Mouse (Mus musculus): ENCODE measurements around the gene Trio.

Gene Trio

GRCm38 (mm10) chr15:27886992-27887391 is 138.7 kb downstream of the Trio start:
- CTCF ChIA-PET, result interaction anchor here in 2 of 4 experiments (0.5 to 3.4 kb wide), 5 partner anchors 18 to 295 kb away, joined by 3 to 14 read pairs (median 8); no protein-coding TSS in a partner anchor
- POLR2A ChIA-PET, result interaction anchor here in 1 of 4 experiments (0.7 kb wide), 1 partner anchor 19 kb away, joined by 3 read pairs; no protein-coding TSS in a partner anchor

DNA sequence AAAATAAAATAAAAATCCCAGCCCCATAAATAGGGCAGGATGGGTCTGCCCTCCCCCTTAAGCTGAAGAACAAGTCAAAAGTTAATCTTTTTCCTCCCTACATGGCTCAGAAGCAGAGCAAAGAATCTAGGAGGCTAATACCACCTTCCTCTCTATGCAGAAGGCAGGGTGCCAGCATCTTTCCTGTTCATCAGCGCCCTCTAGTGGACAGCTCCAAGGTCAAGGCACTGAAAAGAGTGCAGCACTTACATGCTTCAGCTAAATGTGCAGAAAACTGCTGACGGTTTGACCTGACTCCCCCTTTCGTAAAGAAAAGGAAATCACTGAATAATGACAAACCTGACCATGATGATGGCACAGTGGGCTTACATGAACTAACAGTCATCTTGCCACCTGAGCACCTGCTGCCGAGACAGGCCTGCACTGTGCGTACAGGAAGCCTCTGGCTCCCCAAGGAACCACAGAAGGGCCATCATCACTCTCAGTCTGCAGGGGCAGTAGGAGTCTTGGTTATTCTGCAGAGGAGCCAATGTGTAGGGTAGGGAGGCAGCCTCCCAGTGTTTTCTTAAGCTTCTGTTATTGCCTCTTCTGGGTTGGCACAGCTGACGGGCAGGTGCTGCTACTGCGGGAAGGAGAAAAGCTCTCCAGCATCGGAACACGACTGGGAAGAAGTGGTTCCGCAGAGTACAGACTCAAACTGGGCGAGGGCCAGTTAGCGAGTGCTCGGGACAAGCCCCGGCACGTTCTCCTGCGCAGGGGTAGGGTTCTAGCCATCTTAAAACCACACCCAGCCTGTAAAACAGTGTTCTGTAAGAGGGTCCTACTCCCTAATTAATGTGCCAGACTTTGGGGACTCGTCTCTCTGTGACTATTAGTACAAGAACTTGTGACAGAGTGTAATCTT is 141.0 kb downstream of the Trio start:
- ChIA-PET CTCF (interaction anchor here (0.5 to 2.3 kb wide), 24 partner anchors 9 to 329 kb away, joined by 3 to 14 read pairs (median 3); partner anchors contain the start of gene Otulinl (in 1 of the 4)), POLR2A (interaction anchor here in 2 of 4 experiments (1.0 to 1.1 kb wide), 3 partner anchors 30 to 110 kb away, joined by 3 to 4 read pairs (median 3); no protein-coding TSS in a partner anchor)

DNA sequence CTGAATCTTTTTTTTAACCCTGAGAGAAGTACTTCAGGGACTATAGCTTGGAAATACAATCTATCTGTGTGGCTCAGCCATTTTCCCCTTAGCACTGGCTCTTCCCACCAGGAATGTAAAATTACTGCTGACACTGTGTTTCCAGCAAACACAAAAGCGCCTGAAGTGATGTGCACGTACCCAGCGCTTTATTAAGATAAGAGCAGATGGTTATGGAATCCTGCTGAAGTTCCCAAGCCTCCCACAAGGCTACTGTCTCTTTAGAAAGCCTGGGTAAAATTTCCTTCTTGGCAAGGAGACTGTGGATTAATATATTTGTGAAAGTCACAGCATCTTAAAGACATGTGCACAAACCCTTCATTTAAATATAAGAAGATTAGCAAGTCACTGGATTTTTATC is 141.8 kb downstream of the Trio start:
- ChIA-PET CTCF (interaction anchor here (0.7 to 2.3 kb wide), 17 partner anchors 8 to 330 kb away, joined by 3 to 14 read pairs (median 3); no protein-coding TSS in a partner anchor), POLR2A (interaction anchor here in 1 of 4 experiments (1.0 to 1.1 kb wide), 2 partner anchors 29 to 60 kb away, joined by 3 read pairs; no protein-coding TSS in a partner anchor)

GRCm38 (mm10) chr15:27882898-27883297 is 142.8 kb downstream of the Trio start:
- ChIA-PET CTCF (interaction anchor here in 3 of 4 experiments (0.6 to 2.3 kb wide), 3 partner anchors 22 to 528 kb away, joined by 3 to 14 read pairs (median 3); no protein-coding TSS in a partner anchor), POLR2A (interaction anchor here in 1 of 4 experiments (0.6 kb wide), 1 partner anchor 153 kb away, joined by 4 read pairs; no protein-coding TSS in a partner anchor)

- POLR2A ChIA-PET, result no interaction called here
- CTCF ChIA-PET, result interaction anchor here in 1 of 4 experiments (1.5 kb wide), 1 partner anchor 304 kb away, joined by 3 read pairs; no protein-coding TSS in a partner anchor
Observed at GRCm38 (mm10) chr15:27877831-27878230, 147.8 kb downstream of the Trio start.

DNA sequence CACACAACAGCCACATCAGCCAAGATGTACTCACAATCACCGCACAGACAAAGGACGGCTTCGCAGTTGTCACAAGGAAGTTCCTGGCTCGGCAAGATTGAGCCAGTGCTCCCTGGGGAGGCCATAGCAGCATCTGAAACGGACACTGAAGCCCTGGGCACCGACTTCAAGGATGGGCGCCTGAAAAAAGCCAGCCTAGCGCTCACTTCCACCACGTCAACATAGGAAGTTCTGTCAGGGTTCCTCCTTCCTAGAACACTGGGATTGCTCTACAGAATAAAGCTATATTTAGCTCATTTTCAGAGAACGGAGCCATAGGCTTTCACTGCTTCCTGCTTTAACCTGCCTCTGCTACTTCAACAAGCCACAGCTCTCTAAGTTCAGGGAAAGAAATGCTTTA is 149.3 kb downstream of the Trio start:
- POLR2A ChIA-PET, result interaction anchor here in 1 of 4 experiments (0.9 kb wide), 1 partner anchor 78 kb away, joined by 3 read pairs; no protein-coding TSS in a partner anchor
- CTCF ChIA-PET, result interaction anchor here in 2 of 4 experiments (0.9 to 1.3 kb wide), 3 partner anchors 8 to 16 kb away, joined by 3 to 4 read pairs (median 4); no protein-coding TSS in a partner anchor

DNA sequence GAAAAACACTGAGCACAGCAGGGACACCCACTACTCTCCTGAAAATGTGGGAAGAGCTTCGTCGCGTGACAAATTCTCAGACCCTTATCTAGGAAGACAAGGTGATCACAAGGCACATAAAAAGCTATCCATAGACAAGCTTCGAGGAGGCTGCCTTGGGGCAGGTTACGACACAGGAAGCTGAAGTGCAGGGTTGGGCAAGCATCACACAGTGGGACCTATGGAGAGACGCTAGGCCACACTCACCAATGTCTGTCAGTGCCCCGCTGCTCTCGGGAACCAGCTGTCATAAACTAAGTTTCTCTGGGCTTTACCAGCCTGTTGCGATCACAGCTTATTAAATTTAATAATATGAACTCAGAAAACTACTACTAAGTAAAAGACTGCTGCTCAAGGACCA is 149.9 kb downstream of the Trio start:
- POLR2A ChIA-PET, result no interaction called here
- CTCF ChIA-PET, result interaction anchor here in 3 of 4 experiments (0.9 to 1.3 kb wide), 4 partner anchors 9 to 16 kb away, joined by 3 to 4 read pairs (median 4); no protein-coding TSS in a partner anchor

- ChIA-PET POLR2A (no interaction called here), CTCF (interaction anchor here in 3 of 4 experiments (0.6 to 1.4 kb wide), 3 partner anchors 10 to 308 kb away, joined by 3 to 6 read pairs (median 3); no protein-coding TSS in a partner anchor)
Observed at GRCm38 (mm10) chr15:27873747-27874320, 151.8 kb downstream of the Trio start.

- CTCF ChIA-PET, result interaction anchor here in 1 of 4 experiments (1.3 kb wide), 1 partner anchor 16 kb away, joined by 3 read pairs; no protein-coding TSS in a partner anchor
- POLR2A ChIA-PET, result interaction anchor here in 1 of 4 experiments (0.6 kb wide), 1 partner anchor 566 kb away, joined by 9 read pairs; no protein-coding TSS in a partner anchor
Observed at GRCm38 (mm10) chr15:27872286-27872685, 153.4 kb downstream of the Trio start.

GRCm38 (mm10) chr15:27871708-27872107 is 153.9 kb downstream of the Trio start:
- ChIA-PET POLR2A (interaction anchor here in 1 of 4 experiments (0.6 kb wide), 1 partner anchor 47 kb away, joined by 6 read pairs; no protein-coding TSS in a partner anchor), CTCF (interaction anchor here in 1 of 4 experiments (1.3 kb wide), 1 partner anchor 16 kb away, joined by 3 read pairs; no protein-coding TSS in a partner anchor)

DNA sequence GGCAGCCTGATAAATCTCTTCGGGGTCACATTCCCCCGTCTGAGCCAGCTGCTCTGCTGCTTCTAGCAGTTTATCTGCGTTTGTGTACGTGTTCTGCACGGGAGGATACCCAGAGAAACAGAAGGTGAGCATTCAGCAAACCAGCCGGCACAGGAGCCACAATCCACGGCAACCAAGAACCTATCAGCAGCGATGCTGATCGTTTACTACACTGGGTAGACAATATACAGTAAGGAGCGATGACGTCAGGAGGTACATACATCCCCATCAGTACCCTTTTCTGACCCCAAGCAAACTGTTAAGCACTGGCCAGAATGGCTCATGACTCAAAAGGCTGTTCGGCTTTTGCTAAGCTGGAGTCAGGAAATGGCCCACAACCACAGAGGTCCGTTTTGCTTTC is 154.4 kb downstream of the Trio start:
- POLR2A ChIA-PET, result interaction anchor here in 1 of 4 experiments (0.6 kb wide), 1 partner anchor 48 kb away, joined by 6 read pairs; no protein-coding TSS in a partner anchor
- CTCF ChIA-PET, result no interaction called here

GRCm38 (mm10) chr15:27869001-27869400 is 156.6 kb downstream of the Trio start:
- POLR2A ChIA-PET, result no interaction called here

DNA sequence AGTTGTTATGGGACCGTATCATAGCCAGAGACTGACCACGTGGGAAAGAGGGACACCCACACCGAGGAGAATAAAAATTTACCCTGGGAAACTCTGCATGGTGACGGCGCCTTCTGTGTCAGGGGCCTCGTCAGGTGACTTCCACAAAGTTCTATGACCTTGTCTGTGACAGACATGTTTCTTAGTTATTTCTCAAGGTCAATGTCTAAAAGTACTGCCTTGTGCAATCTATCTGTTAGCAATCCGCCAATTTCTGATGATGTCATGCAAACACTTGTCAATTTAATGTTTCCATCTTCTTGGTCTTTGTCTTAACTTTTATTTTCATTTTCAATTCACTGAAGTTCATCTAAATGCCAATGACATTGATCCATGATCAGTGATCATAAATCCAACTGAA is 157.8 kb downstream of the Trio start:
- ChIA-PET POLR2A (no interaction called here), CTCF (no interaction called here)

More at GRCm38 (mm10) chr15:27869001-27869400, 156.6 kb downstream of the Trio start:
- CTCF ChIA-PET, result no interaction called here

GRCm38 (mm10) chr15:27866471-27866870 is 159.2 kb downstream of the Trio start:
- CTCF ChIA-PET, result no interaction called here

DNA sequence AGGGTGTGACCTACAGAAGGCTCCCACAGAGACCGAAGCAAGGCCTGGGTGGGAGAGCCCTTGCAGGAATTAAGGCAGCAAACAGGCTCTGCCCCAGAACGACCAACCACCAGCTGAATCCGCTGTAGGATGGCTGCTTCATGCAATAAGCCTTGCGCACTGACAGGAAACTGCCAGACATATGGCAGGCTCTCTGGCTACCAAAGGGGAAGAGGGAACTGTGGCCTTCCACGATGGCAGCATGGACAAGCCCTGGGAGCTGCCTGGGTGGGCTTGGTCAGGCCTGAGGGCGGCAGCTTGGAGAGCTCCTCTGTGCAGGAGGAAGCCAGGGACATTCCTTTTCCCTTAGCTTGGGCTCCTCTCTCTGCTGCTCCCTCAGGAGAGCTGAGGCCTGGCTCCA is 159.6 kb downstream of the Trio start:
- CTCF ChIA-PET, result no interaction called here
- POLR2A ChIA-PET, result interaction anchor here in 1 of 4 experiments (0.6 kb wide), 1 partner anchor 80 kb away, joined by 11 read pairs; no protein-coding TSS in a partner anchor

More at GRCm38 (mm10) chr15:27866471-27866870, 159.2 kb downstream of the Trio start:
- POLR2A ChIA-PET, result interaction anchor here in 1 of 4 experiments (0.6 kb wide), 1 partner anchor 80 kb away, joined by 11 read pairs; no protein-coding TSS in a partner anchor

DNA sequence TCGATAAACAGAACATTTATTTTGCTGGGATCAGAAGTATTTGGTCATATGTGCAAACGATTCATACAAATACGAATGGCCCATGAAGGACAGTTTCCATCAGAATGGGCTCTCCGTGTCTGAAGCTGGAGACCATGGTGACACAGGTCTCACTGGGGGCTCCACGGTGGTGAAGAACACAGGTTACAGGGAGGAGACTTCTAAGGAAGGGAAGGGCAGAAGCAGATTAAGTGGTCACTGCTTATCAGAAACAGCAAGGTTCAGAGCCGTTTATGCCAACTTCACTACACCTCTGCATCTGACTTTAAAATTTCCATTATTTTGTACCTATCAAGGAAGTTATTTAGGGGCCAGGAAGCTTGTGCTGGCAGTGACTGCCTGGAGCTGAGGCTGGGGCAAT is 161.3 kb downstream of the Trio start:
- CTCF ChIA-PET, result interaction anchor here in 2 of 4 experiments (0.6 to 1.5 kb wide), 2 partner anchors 20 to 405 kb away, joined by 3 to 4 read pairs; no protein-coding TSS in a partner anchor
- POLR2A ChIA-PET, result no interaction called here

- ChIA-PET CTCF (no interaction called here), POLR2A (no interaction called here)
Observed at GRCm38 (mm10) chr15:27862949-27863348, 162.7 kb downstream of the Trio start.

DNA sequence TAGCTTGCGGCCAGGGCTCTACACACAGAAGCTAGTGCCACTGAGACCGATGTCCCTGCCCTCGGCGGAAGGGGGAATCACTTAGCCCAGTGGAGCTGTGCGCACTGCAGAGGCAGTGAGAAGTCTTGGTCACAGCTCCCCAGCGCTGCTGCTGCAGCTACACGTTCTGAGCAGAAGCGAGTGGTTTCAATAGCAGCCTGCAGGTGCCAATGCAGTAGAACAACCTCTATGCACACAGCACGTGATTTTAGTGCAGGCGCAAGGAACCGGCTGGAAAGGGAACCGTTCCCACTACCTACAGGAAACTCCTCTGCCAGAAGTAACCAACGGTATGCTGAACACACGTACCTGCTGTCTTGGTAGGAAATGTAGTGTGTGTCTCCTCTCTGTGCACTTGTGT is 165.2 kb downstream of the Trio start:
- POLR2A ChIA-PET, result no interaction called here
- CTCF ChIA-PET, result interaction anchor here in 3 of 4 experiments (0.6 to 1.8 kb wide), 11 partner anchors 9 to 534 kb away, joined by 3 to 8 read pairs (median 4); no protein-coding TSS in a partner anchor

- CTCF ChIA-PET, result interaction anchor here (0.6 to 1.8 kb wide), 14 partner anchors 9 to 533 kb away, joined by 3 to 8 read pairs (median 3); no protein-coding TSS in a partner anchor
- POLR2A ChIA-PET, result no interaction called here
Observed at GRCm38 (mm10) chr15:27859590-27859989, 166.1 kb downstream of the Trio start.
